Mouse (Mus musculus): ENCODE measurements around the gene Btbd8. TPM values are rescaled to one million over a fixed set of nuclear protein-coding genes. Genes with fewer than 3 reads are reported as not detected.

Gene Btbd8
- 1 to 10 TPM; 5.9 to 9.0 TPM for total RNA-seq (2021)
- long read RNA-seq, experiment 1 = 0 reads
- long read RNA-seq, experiment 2, partial matches to known transcripts = 0 of 3 reads
- long read RNA-seq, experiment 2, other reads (novel, unspliced or antisense) = 3 of 3 reads

- peak; percentile 92 to 93 for DNase-seq
- intact Hi-C loops (cut with DNase I) = loop anchor here (10.0 kb wide), 1 partner anchor 157 kb away; the partner anchor contains the start of genes Glmn and Rpap2
Measured at GRCm38 (mm10) chr5:107437464-107438281, at the start of gene Btbd8. Gene Btbd8 (plus strand): TSS chr5:107437997.

DNA sequence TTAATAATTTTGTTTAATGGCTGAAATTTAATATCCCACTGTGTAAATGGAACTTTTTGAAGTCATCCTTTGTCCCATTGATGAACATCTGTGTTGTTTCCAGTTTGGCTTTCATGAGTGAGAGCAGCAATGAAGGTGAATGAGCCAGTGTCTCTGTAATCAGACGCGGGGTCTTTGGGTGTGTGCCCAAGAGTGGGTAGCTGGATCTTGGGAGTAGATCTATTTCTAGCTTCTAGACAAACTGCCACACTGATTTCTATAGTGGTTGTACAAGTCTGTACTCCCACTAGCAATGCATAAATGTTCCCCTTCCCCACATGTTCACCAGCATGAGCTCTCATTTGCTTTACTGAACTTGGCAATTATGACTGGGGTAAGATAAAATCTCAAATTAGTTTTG is 48.4 kb upstream of the Btbd8 start:
- DNase-seq = no peak
- intact Hi-C loops (cut with DNase I) = no loop called here

GRCm38 (mm10) chr5:107394437-107394836 is 43.4 kb upstream of the Btbd8 start:
- DNase-seq = no peak
- intact Hi-C loops (cut with DNase I) = no loop called here

DNA sequence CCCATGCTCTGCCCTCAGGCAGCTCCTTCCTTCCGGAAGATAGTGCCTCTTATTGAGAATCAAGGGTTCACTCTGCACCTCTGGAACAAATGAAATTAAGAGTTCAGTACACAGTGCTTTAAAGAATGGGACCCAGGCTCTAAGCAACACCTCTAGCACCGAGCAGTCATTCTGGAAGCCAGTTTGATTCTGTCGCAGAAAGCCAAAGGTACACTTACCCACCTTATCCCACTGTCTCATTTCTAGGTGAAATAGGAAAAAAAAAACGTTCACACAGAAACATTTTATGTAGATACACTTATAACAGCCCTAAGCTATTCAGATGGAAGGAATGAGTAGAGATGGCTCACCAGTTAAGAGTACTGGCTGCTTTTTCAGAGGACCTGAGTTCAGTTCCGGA is 35.4 kb upstream of the Btbd8 start, which contains the start of gene Ephx4:
Gene Ephx4 (plus strand): TSS at position 301 of the 400 bp plus-strand sequence.
- intact Hi-C loops (cut with DNase I) = no loop called here

DNA sequence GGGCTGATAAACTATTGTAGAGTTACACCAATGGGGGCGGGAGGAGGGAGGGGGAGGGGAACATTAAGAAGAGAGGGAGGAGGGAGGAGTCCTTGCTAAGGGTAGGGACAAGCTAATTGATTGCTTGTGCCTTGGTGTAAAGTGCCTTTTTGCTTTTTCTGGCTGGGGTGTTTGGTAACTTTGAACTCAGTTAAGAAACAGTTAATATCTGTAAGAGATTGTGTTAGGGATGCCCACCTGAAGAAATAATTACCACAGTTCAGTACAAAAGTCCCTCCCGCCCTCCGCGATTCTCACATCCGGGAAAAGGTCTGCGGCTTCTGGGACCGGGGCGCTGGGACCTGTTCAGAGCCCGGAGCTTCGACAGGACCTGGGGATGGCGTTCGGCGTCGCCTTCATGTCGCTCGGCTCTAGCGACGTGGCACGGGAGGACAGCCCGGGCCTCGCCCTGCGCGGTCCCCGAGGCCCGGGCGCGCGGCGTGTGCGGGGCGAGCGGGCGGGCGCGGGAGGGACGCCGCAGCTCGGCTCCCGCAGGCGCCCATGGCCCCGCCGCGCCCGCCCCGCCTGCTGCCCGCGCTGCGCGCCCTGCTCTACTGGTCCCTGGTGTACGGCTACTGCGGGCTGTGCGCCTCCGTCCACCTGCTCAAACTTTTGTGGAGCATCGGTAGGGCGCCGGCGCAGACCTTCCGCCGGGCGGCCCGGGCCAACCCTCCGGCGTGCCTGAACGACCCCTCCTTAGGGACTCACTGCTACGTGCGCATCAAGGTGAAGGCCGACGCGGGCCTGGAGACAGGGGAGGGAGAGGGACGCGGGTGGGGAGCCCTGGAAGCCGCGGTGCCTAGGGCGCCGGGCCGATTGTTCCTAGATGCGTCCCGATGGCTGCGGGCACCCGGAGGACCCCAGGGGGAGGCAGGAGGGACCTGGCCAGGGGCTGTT is 34.5 kb upstream of the Btbd8 start:
- peak in 1 of 2 experiments; percentile 18 for DNase-seq
- intact Hi-C loops (cut with DNase I) = no loop called here

More for the DNA sequence above, 35.4 kb upstream of the Btbd8 start, which contains the start of gene Ephx4:
- DNase-seq = no peak

DNA sequence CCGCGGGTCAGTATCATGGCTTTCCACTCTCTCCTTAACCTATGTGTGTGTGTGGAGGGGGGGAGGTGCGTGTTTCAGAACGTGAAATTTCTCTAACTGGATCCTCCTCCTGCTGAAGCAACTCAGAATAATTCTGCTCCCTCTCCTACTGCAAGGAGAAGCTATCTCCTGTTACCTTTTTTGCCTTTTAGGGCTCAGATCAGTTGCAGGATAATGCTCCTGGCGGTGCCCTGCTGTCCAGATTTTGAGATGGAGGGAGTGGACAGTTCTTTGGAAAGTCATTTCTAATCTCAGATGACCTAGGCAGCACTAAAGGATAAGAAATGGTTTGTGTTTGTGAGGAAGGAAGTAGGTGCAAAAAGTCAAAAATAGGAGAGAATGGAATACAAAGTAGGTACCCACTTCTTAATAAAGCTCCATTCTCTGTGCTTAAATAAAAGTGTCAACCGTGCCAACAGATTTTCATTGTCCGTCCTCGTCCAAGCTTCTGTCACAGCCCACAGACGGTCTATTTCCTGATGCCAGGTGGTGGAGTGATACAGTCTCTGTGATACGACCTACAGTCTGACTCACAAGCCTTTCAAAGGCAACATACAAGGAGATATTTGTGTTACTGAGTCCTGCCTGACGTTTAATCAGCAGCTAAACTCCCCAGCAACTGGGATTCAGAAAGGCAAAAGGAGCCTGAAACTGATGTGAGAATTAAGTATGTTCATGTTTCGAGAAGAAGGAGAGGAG is 33.7 kb upstream of the Btbd8 start:
- DNase-seq = no peak
- intact Hi-C loops (cut with DNase I) = no loop called here

DNA sequence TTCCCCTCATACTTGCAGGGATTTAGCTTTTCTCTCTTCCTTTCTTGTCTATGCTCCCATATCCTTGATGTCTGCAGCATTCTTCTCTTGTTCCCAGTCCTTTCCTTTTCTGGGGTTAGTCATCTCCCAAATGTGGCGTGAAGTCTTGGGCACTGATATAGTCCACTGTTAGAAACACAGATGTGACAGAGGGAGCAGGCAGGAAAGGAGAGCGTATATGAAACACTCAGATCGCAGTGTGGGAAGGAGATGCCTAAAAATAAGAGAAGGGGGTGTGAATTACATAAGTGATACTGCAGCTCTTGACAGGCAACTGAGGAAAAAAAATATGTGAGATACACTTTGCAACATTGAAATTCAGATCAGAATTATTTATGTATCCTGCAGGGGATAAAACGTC is 32.4 kb upstream of the Btbd8 start:
- intact Hi-C loops (cut with DNase I) = no loop called here
- DNase-seq = no peak

DNA sequence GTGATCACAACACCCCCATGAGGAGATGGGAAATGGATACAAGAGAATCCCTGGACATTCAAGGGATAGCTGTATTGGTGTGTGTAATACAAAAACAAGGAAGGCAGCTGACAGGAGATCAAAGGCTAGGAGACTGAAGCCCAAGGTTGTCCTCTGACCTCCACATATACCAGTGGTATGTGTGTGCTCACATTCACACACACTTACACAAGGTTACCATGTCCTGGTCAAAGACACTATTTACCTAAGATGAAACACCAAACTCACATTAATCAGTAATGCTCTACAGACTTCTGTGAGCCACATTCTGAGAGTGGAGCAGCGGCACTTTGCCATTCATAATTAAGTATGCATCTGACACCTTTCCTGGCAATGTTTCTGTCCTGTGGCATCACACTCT is 27.5 kb upstream of the Btbd8 start:
- intact Hi-C loops (cut with DNase I) = no loop called here
- no peak for DNase-seq

DNA sequence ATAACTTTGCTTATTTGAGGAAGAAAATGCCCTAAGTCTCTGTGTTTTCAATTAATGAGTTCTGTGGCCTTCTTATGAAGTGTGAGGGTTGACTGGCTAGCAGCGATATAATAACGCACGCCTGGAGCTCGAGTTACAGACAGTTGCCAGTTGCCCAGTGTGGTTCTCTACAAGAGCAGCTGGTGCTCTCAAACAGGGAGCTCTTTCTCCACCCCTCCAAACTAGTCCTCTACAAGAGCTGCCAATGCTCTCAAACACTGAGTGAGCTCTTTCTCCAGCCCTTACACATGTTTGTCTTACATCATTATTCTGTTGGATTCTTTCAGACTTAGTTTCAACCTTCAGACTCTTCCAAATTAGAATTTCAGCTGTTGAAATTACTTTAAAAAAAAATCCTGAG is 26.5 kb upstream of the Btbd8 start:
- intact Hi-C loops (cut with DNase I) = no loop called here
- no peak for DNase-seq

GRCm38 (mm10) chr5:107412285-107412684 is 25.5 kb upstream of the Btbd8 start:
- intact Hi-C loops (cut with DNase I) = no loop called here
- no peak for DNase-seq

DNA sequence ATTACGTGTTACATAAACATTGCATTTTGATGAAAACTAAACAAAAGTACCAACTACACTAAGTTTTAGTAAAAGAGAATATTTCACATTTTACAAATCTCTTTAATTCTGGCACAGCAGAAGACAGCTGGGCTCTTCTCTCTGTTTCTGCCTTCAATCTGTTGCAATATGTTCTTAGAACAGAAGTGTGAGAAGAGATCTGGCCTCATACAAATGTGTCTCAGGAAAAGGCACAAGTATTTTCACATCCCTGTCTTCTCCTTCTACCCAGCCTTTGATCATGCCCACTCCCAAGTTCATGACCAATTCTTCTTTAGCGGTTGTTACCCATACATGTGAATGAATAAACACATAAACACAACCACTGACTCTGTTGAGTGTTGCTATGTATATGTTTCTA is 22.7 kb upstream of the Btbd8 start:
- intact Hi-C loops (cut with DNase I) = no loop called here
- no peak for DNase-seq

DNA sequence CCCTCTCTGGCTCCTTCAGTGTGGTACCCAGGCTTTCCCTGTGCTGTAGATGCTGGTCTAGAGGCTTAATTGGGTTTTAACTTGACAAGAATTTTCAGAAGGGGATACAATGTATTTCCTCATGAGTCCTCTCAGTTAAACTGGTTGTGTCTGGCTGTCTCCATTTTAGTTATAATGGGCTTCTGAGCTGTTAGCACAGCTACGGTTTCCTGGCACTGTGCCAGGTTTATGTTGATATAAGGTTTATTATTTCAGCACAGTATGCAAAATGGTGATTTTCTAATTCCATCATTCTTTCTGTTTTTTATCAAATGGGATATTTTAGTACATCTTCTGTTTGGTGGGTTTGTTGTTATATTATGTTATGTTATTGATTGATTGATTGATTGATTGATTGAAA is 16.1 kb upstream of the Btbd8 start:
- no peak for DNase-seq
- intact Hi-C loops (cut with DNase I) = no loop called here

GRCm38 (mm10) chr5:107431249-107431648 is 6.5 kb upstream of the Btbd8 start, which contains the start of gene Lpcat2b:
Gene Lpcat2b (plus strand): TSS chr5:107431549.
- intact Hi-C loops (cut with DNase I) = loop anchor here (10.0 kb wide), 1 partner anchor 164 kb away; the partner anchor contains the start of genes Glmn and Rpap2
- DNase-seq = no peak

DNA sequence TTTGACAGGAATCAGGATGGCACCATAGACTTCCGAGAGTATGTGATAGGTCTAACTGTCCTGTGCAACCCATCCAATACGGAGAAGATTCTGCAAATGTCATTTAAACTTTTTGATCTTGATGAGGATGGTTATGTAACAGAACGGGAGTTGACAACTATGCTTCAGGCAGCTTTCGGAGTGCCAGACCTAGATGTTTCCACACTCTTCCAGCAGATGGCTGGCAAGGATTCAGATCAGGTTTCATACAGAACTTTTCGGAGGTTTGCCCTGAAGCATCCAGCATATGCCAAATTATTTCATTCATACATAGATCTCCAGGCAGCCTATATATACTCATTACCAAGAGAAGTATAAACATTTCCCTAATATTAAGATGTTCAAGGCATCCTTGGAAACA is 3.8 kb upstream of the Btbd8 start:
- intact Hi-C loops (cut with DNase I) = loop anchor here (10.0 kb wide), 1 partner anchor 161 kb away; the partner anchor contains the start of genes Glmn and Rpap2
- no peak for DNase-seq

GRCm38 (mm10) chr5:107436185-107436584 is 1.6 kb upstream of the Btbd8 start:
- DNase-seq = no peak
- intact Hi-C loops (cut with DNase I) = loop anchor here (10.0 kb wide), 1 partner anchor 159 kb away; the partner anchor contains the start of genes Glmn and Rpap2

DNA sequence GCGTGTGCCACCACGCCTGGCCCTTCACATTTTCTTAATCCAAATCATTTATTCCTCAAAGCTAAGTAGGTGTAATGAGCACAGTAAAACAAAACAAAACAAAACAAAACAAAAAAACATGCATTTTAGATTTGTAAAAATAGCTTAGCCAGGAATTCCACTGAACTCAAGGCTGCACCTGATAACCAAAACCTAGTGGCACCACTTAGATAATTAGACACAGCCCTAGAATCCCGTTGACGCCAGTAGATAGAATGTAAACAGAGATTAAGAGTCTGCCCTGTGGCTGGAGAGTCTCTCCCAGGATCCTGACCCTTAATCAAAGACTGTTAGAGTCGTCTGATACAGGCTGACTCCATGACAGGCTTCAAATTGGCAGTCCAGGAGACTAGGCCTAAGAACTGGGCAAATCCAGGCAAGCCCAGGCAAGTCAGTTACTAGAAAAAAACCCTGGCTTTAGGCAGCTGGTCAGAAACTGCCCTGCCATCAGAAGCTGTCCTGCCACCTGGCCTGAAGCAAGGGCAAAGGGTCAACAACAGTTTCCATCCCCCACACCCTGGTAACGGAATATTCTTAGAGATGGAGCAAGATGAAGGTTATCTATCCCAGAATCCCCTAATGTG is 1.1 kb upstream of the Btbd8 start:
- intact Hi-C loops (cut with DNase I) = loop anchor here (10.0 kb wide), 1 partner anchor 158 kb away; the partner anchor contains the start of genes Glmn and Rpap2
- no peak for DNase-seq

DNA sequence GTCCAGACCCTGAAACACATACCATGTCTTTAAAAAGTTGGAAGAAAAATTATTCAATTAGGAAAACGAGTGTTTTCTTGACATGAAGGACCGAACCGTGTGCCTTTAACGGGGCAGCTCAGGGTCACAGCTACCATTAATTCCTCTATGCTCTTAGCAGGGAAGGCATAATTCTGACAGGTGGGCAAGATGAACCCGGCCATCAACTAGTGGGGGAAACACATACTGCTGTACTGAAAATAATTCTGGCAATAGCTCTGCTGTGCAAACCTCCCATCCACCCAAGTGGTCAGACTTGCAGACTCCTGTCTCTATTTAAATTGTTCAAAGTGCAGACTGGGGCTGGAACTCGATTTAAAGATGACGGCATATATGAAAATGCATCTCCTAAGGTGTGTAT is 556 bp downstream of the Btbd8 start:
- intact Hi-C loops (cut with DNase I) = loop anchor here (10.0 kb wide), 1 partner anchor 156 kb away; the partner anchor contains the start of genes Glmn and Rpap2
- DNase-seq = no peak

DNA sequence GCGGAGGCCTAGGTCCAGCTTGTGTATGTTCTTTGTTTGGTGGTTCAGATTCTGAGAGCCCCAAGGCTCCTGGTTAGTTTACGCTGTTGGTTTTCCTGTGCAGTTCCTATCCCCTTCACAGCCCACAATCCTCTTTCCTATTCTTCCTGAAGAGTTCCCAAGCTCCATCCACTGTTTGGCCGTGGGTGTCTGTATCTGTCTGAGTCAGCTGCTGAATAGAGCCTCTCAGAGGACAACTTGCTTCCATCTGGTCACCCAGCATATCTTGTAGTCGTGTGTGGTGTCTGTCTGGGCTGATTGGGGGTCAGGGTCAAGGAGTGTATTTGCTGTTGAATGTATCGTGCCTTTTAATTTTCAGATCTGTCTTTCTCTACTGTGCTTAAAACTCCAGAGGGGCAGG is 4.1 kb downstream of the Btbd8 start:
- no peak for DNase-seq
- intact Hi-C loops (cut with DNase I) = no loop called here

DNA sequence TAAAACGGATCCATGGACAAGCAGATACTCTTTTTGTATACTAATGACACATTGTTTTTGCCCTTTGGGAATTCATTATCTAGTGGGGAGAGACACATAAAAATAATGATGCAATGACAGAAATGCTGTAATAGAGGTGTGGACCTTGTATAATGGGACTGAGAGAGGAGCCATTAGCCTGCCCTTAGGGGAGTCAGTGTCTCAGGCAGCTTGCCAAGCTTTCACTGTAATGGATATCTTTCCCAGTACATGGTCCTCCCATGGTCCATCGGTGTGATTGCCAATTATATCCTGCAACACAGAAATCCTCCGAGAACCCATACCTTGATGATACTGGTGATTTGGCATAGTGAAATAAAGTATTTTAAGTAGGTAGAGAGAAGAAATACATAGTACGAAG is 6.5 kb downstream of the Btbd8 start:
- DNase-seq = no peak
- intact Hi-C loops (cut with DNase I) = no loop called here
